Mouse (Mus musculus) heart, postnatal 0 days (tissue): ENCODE results near the gene Ift22. TPM values are rescaled to one million over a fixed set of nuclear protein-coding genes. Genes with fewer than 3 reads are reported as not detected.

Source experiments
- ATAC-seq: fragments of 200-750 bp; cut with Nextera tagmentation; 2 replicates; pipeline ENCODE4 v1.8.0; 2017; ENCODE audit warnings: low read depth, moderate number of reproducible peaks, moderate library complexity; ENCODE audit not compliant: insufficient read depth
- DNase-seq: peaks from one replicate; pipeline ENCODE4 v3.0.0-alpha.2; 2016; ENCODE audit warnings: low spot score
- H3K27ac ChIP-seq: fragments of 300-500 bp; sonication (generic); 2 replicates; pipeline ENCODE4 v1.5.1; 2014; ENCODE audit warnings: low read depth, mild to moderate bottlenecking
- H3K27me3 ChIP-seq: fragments of 300-500 bp; sonication (generic); 2 replicates; pipeline ENCODE4 v1.6.1; 2014; ENCODE audit warnings: low read length, mixed read lengths; ENCODE audit not compliant: control insufficient read depth, insufficient read depth
- H3K36me3 ChIP-seq: fragments of 300-500 bp; sonication (generic); replicated peaks from 2 replicates; pipeline ENCODE4 v1.6.1; 2014; ENCODE audit warnings: low read length, mixed read lengths; ENCODE audit not compliant: control insufficient read depth, insufficient read depth
- H3K4me1 ChIP-seq: fragments of 300-500 bp; sonication (generic); 2 replicates; pipeline ENCODE4 v1.6.1; 2014; ENCODE audit warnings: antibody characterized with exemption; ENCODE audit not compliant: control insufficient read depth, insufficient read depth
- H3K4me2 ChIP-seq: fragments of 300-500 bp; sonication (generic); 2 replicates; pipeline ENCODE4 v1.6.1; 2014; ENCODE audit warnings: low read depth, mild to moderate bottlenecking, low read length, moderate library complexity
- H3K4me3 ChIP-seq: fragments of 300-500 bp; sonication (generic); 2 replicates; pipeline ENCODE4 v1.5.1; 2014; ENCODE audit warnings: low read depth, low read length
- H3K9ac ChIP-seq: fragments of 300-500 bp; sonication (generic); replicated peaks from 2 replicates; pipeline ENCODE4 v1.6.1; 2014; ENCODE audit warnings: low read depth, low read length, mixed read lengths
- H3K9me3 ChIP-seq: fragments of 300-500 bp; sonication (generic); replicated peaks from 2 replicates; pipeline ENCODE4 v1.6.1; 2016; ENCODE audit warnings: low read length; ENCODE audit not compliant: control insufficient read depth
- CTCF ChIP-seq: IDR thresholded peaks from 2 replicates; pipeline ENCODE4 v1.5.1; 2016; ENCODE audit warnings: antibody characterized with exemption, control low read depth, low read depth
- EP300 ChIP-seq: IDR thresholded peaks from 2 replicates; pipeline ENCODE4 v1.6.1; 2016; ENCODE audit warnings: antibody characterized with exemption, low read depth
- WGBS: fragments of 180-500 bp; shearing (Covaris S2); extraction: QIAGEN DNeasy Blood & Tissue Kit; methylation state at CpG from one replicate; pipeline ENCODE4 v1.1.7; 2014; 5-methylcytosine and 5-hydroxymethylcytosine counted together
- polyA plus RNA-seq: library from polyadenylated mRNA; unstranded; fragments of >200 nt; fragmentation: Nextera tagmentation; extraction: Ambion mirVana; gene quantifications from 2 replicates; pipeline ENCODE4 v1.2.1, GENCODE M21; 2015
- total RNA-seq: library from RNA; depleted of rRNA; stranded (reverse); fragments of >200 nt; gene quantifications from 2 replicates; pipeline ENCODE4 v1.2.3, GENCODE M21; 2014; ENCODE audit warnings: low replicate concordance

Gene Ift22
- total and polyA plus RNA-seq, 2 experiments from 2014 or later = 18.3 to 23.3 TPM

DNA sequence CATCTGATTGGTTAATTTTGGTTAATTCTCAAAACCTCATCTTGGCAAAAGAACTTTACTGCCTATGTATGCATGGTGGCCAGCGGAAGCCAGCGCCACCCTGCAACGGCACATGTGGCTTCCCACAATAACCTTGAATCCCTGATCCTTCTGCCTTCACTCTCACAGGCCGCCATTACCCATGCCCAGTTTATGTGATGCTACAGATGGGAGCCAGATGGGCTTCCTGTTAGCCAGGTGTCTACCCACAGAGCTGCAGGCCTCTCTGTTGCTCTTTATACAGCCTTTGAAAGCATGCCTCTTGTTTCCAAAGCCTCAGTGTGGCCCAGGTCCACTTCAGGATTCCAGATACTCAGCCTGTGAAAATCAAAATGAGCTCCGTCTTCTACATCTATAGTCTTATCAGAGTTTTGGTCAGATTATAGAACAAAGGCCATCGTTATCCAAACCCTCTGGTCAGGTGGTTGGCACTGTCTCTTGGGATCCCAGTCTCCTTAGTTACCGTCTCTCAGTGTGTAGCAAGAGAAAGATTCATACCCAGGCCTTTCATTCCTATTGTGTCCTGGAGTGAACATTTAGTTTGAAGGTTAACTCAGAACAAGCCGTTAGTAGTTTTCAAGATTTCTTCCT is 9.8 kb downstream of the Ift22 start:
- H3K27me3 ChIP-seq = no peaks in the 10 kb centered on the region
- no peak overlapping the region for H3K4me2 ChIP-seq
- H3K4me1 ChIP-seq = no peaks in the 10 kb centered on the region
- no peaks in the 10 kb centered on the region for H3K9me3 ChIP-seq
- H3K9ac ChIP-seq = no peak overlapping the region
- no peak overlapping the region for H3K27ac ChIP-seq
- no peak for ATAC-seq
- DNase-seq = no peak
- TF ChIP-seq EP300 (no peak), CTCF (no peak)
- 93% methylated on average over 8 of the region's 8 CpGs for WGBS
- peaks cover 12% of the 10 kb centered on the region; the same call in 1 of the 2 replicates for H3K36me3 ChIP-seq
- no peak overlapping the region for H3K4me3 ChIP-seq

- Histone ChIP-seq H3K27ac (no peak overlapping the region), H3K27me3 (no peaks in the 10 kb centered on the region), H3K4me1 (no peaks in the 10 kb centered on the region), H3K4me3 (peak overlapping the region; percentile 52), H3K36me3 (0 out of 2 replicates have a peak, but pooled peaks cover under 1% of the 10 kb centered on the region), H3K4me2 (peak overlapping the region; percentile 77), H3K9me3 (no peaks in the 10 kb centered on the region), H3K9ac (peak overlapping the region; percentile 38; the same call in 1 of the 2 replicates)
- ATAC-seq (peak; percentile 88), DNase-seq (peak; percentile 79)
- TF ChIP-seq EP300 (no peak), CTCF (no peak)
- WGBS = 2% methylated on average over 38 of the region's 38 CpGs
Observed at GRCm38 (mm10) chr5:136918655-136919472, 10.9 kb downstream of the Ift22 start.

DNA sequence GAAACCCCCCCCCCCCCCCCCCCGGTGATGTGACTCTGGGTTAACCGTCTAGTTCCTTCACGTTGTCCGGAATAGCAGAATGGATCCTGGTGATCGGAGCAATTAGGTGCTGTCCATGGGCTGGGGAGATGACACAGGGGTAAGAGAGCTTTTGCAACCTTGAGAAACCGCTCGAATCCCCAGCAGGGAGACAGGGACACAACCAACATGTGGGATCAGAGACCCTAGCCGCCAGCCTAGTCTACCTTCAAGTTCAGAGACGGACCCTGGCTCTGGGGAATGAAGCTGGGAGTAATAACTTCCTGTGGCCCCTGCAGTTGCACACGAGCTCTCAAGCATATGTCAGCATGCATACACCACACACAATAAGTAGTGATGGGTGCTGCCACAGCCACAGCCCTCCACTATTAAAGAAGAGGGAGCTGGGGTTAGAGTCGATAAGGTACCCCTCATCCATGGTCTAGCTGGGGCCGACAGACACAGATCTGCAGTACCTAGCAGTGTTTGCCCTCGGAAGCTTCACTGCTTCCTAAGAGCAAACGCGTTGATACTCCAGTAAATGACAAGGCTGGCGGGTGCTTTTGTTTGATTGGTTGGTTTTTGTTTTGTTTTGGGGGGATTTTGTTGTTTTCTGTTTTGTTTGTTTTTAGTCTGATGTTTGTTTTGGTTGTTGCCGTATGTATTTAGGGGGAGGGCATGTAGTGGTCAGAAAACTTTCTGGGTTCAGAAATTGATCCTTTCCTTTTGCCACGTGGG is 11.8 kb downstream of the Ift22 start:
- TF ChIP-seq CTCF = no peak
- TF ChIP-seq EP300 = no peak
- 23% methylated on average over 18 of the region's 18 CpGs for WGBS
- Histone ChIP-seq H3K4me2 (peak overlapping the region; percentile 77), H3K36me3 (no peaks in the 10 kb centered on the region), H3K9me3 (no peaks in the 10 kb centered on the region), H3K27ac (no peak overlapping the region), H3K27me3 (no peaks in the 10 kb centered on the region), H3K4me3 (peak overlapping the region; percentile 52), H3K4me1 (no peaks in the 10 kb centered on the region), H3K9ac (peak overlapping the region; percentile 38; the same call in 1 of the 2 replicates)
- DNase-seq (no peak), ATAC-seq (no peak)

- Histone ChIP-seq H3K9me3 (no peaks in the 10 kb centered on the region), H3K27ac (no peak overlapping the region), H3K4me3 (no peak overlapping the region), H3K9ac (no peak overlapping the region), H3K27me3 (no peaks in the 10 kb centered on the region), H3K4me2 (no peak overlapping the region), H3K36me3 (no peaks in the 10 kb centered on the region), H3K4me1 (no peaks in the 10 kb centered on the region)
- TF ChIP-seq CTCF = no peak
- no peak for TF ChIP-seq EP300
- no peak for DNase-seq
- whole genome bisulfite sequencing = 78% methylated on average over 9 of the region's 9 CpGs
- no peak for ATAC-seq
Observed at GRCm38 (mm10) chr5:136922830-136923229, 14.9 kb downstream of the Ift22 start.

DNA sequence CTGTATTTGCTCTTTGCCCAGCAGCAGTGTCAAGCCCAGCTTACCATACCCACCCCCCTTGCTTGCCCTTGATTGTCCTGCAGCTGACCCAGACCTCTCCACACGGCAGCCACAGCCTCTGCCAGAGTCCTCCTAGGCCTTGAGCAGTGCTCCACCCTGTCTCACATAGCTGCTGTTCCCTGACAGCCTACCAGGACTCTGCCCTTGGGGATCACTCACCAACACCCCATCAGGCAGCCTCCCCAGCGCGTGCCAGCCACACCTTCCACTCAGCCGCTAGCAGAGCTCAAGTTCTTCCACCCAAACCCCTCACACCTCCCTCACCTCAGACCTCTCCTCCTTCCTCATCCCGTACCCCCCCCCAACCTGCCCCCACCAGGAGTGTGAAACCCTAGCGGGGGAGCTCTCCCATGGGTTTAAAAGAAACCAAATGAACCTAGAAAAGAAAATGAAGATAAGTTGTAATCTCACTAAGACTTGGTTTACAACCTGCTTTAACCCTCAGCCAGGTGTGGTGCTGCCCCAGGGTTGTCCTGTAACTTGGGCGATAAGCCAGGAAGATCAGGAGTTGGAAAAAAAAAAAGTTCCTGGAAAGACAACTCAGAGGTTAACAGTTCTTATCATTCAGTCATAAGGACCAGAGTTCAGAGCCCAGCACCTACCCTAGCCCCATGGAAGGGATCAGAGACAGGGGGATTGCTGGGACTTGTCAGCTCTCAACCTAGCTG is 16.0 kb downstream of the Ift22 start:
- TF ChIP-seq EP300 = no peak
- TF ChIP-seq CTCF = no peak
- WGBS = 46% methylated on average over 7 of the region's 7 CpGs
- H3K4me1 ChIP-seq = no peaks in the 10 kb centered on the region

More for the DNA sequence above, 16.0 kb downstream of the Ift22 start:
- Histone ChIP-seq H3K27me3 (no peaks in the 10 kb centered on the region), H3K36me3 (no peaks in the 10 kb centered on the region), H3K4me2 (no peak overlapping the region), H3K4me3 (no peak overlapping the region), H3K9ac (no peak overlapping the region), H3K27ac (no peak overlapping the region), H3K9me3 (no peaks in the 10 kb centered on the region)
- ATAC-seq (no peak), DNase-seq (no peak)
